Mouse (Mus musculus) liver, adult 2 months (tissue): Measurements from ENCODE around the gene Gm49337.

Source experiments
- CTCF ChIP-seq: fragments of 200-500 bp; IDR thresholded peaks from 2 replicates; pipeline ENCODE4 v1.5.1; 2011; ENCODE audit warnings: low read depth, low read length, control low read depth
- POLR2A ChIP-seq: fragments of 200-500 bp; IDR thresholded peaks from 2 replicates; pipeline ENCODE4 v1.6.1; 2011; ENCODE audit warnings: low read length, control low read depth; ENCODE audit not compliant: insufficient read depth; ENCODE audit errors: extremely low read depth

DNA sequence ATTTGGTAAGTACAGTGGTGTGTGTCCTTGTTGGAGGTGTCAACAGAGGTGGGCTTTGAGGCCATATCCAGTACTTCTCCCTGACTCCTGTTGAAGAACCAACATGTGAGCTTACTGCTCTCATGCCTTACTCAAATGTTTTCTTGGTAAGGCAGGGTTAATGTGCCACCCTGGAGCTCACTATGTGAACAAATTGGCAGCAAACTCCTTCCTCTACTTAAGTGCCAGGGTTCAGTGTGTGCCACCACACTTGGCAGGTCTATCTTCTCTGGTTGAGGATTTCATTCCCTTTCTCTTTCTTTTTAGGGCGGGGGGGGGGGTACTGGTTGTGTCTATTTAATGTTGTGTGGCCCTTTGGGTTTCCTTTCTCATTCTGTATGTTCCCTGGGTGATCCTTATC is 131.4 kb downstream of the Gm49337 start:
- TF ChIP-seq CTCF: no peak
- no peak for TF ChIP-seq POLR2A
